Mouse (Mus musculus) CH12F3 (cell line): Measurements from ENCODE around the gene Rnf152.

Source experiments
- in situ Hi-C: fragments of 300-500 bp; cut with MboI; formaldehyde crosslinking; loops from 2 replicates; pipeline ENCODE4 v1.14.3; 2020; ENCODE audit warnings: low sequenced_read_pairs

Gene Rnf152

GRCm38 (mm10) chr1:105314010-105314800 lies 42.3 kb downstream of the Rnf152 start:
- in situ Hi-C loops = no loop called here

DNA sequence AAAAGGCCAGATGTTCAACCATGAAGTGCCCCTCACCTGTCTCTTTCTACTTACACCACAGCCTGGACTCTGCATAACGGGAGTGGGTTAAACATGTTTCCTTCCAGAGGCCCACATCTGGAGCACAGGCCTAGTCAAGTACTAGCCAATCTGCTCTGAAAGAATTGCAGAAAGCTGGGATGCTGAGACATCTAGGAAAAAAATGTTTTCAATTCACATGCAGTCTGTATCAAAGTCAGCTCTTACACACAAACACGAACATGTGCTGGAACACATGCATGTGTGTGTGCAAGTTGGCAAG lies 44.0 kb downstream of the Rnf152 start:
- in situ Hi-C loops = no loop called here

- in situ Hi-C loops = no loop called here
Observed at GRCm38 (mm10) chr1:105311899-105312600, 44.5 kb downstream of the Rnf152 start.

DNA sequence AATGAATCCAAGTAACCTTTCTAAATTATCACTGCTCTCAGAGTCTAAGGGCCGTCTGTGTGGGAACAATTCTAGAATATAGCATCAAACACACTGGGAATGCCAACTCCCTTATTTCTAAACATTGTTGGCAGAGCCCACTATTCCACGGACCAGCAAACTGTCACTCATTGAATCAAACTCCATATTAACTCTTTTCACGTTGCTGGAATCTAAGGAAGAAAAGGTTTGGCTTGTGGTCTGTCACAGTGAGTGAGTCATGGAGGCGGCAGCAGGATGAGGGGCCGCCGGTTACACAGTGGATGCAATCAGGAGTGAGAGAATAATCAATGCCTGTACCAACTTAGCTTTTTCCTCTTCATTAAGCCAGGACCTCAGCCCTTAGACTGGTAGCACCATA lies 54.3 kb downstream of the Rnf152 start:
- in situ Hi-C loops = no loop called here

- in situ Hi-C loops = no loop called here
Observed at GRCm38 (mm10) chr1:105301764-105302163, 54.7 kb downstream of the Rnf152 start.

DNA sequence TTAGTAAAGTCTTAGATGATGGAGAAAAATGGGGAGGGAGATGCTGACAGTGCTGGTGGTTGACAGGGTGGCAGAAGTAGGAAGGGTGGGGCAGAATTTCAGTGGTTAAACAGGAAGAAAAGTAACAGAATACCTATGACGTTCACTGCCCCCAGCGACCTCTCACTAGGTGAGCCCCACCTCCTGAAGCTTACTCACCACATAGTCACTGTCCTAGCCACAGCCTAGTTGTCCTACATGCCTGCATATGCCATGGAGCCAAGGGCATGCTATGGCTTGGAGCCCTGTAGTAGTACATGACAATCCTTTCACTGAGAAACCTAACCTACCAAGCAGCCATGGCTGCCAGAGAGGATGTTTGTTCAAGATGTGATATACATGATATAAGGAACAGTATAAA lies 64.7 kb downstream of the Rnf152 start:
- in situ Hi-C loops = no loop called here

DNA sequence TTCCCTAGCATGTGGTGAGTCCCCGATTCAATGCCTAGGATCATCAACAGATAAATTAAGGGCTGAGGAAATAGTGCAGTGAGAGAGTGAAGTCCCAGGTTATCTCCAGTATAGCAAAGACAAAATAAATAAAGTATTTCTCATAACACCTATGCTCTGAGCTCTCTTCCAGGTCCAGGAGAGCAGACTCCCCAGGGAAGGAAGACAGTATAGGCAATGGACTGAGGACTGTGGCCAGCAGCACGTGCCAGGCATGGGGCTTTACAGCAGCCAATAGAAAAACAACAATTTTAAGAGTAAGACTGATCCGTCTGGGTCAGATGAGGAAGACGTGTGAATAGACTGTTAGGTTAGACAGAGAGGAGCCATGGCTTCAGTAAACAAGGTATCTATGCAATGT lies 69.0 kb downstream of the Rnf152 start:
- in situ Hi-C loops = no loop called here

GRCm38 (mm10) chr1:105286906-105287305 lies 69.6 kb downstream of the Rnf152 start:
- in situ Hi-C loops = no loop called here

DNA sequence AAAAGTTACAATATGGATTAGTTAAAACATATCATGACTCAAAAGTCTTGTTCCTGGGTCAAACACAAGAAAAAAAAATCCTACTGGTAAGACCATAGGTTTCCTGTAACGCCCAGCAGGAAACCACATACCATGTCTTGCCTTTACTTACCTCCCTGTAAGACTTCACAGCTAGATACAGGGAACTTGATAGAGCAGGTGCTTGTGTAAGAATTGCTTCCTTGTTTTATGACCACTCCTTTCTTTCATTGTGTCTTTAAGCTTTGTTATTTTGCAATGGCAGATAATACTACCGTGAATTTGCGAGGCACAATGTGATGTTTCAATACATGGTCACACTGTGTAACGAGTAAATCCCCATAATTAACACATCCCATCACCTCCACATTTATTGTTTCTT lies 71.5 kb downstream of the Rnf152 start:
- in situ Hi-C loops = no loop called here

DNA sequence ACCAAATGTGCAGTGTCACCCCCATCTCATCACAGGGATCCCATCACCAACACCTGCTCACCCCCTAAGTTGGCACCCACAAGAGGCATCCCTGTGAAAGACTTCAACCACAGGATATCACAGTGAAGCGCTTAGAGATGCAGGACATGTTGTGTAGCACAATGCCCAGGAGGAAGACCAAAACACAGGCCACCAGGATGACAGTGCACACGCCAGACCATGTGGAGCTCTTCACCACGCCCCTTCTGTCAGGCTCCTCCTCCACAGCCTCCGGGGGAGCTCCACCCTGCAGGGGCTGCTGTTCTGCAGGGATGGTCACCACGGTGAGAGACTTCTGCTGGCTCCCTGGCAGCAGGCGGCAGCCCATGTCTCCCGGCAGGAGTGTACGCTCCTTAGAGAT lies 72.4 kb downstream of the Rnf152 start:
- in situ Hi-C loops = no loop called here

GRCm38 (mm10) chr1:105281277-105281676 lies 75.2 kb downstream of the Rnf152 start:
- in situ Hi-C loops = no loop called here

GRCm38 (mm10) chr1:105280160-105280559 lies 76.3 kb downstream of the Rnf152 start:
- in situ Hi-C loops = no loop called here

DNA sequence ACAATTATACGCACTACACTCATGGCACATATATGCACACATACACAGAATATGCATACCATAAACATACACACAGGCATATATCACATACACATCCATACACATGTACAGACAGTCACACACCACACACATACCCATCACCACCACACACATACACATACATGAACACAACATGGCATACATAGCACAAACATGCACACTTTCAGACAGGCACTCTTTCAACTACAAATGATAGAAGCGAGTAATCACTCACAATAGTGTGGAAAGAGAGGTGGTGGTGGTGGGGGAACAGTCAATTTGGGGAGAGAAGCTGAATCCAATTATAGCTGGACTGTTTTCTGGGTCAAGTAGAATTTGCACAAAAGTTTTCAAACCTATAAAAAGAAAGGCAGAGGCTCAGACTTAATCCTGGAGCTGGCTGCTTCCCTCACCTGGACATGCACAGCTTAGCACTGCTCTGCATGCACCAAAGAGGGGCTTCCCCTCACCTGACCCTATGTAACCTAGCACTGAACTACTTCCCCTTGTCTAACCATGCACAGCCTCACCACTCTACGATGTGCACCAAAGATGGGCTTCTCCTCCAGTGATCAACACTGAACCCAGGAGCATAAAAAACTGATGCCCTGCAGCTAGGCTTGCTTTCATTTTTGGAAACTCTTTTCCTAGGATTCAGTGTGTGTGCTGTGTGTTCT lies 81.9 kb downstream of the Rnf152 start:
- in situ Hi-C loops = no loop called here

DNA sequence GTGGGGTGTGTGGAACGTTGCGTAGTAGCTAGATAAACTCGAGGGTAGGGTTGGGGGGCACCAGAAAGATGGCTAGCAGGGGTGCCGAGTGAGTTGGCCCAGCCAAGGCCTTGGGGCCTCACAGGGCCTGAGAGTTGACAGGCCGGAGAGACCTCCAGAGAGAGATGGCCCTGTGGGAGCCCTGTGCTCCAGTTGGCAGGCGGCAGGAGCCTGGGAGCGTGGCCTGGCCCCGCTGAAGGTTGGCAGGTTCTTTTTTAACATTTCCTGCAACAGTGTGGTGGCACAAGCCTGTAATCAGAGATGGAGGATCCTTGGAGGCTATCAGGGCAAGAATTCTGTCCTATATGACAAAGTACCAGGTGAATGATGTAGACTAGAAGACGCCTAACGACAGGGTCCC lies 85.4 kb downstream of the Rnf152 start:
- in situ Hi-C loops = no loop called here

DNA sequence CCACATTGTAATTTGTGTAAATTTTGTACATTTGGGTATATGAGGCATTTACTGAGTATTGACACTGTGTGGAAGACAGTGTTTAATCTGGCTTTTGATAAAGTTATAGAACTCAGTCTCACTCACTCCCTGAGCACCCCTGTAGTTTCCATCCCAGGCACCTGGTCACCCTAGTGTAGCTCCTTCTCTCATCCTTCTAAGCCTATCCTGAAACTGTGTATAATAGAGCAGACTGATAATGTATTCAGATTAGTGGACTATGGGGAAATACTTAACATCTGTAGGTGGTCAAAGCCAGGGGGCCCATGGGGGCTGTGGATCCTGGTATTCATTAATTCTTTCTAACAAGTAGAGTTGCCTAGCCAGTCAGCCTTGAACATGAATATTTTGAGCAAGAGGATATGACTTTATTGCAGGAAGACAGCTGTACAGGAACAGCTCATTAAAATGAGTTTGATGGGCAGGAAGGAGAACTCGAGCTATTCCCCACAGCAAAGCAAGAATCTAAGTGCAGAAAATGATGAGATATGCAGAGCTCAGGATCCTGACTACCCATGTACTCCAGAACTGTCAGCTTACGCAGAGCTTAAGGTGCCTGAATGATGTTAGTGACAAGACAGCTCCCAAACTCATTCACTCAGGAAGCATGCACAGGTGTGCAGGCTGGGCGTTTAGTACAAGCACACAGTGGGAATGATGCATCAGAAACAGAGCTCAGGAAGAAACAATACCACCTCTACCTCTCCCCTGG lies 93.1 kb downstream of the Rnf152 start:
- in situ Hi-C loops = no loop called here

DNA sequence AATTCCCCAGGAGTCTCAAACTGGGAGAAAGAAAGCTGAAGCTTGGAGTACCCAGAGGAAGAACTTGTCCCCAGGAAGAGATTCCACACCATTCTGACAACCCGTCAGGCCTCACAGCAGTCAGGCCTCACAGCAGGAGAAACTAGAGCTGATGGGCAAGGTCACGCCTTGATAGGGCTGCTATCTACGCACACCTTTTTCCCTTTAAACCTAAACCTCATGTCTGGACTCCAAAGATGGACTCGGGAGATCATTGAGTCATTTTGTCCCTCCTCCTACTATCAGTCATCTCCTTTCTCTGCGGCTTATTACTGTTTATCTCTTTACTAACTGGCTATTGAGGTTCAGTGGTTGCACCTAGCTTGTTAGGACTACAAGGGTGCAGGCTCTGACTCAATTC lies 96.3 kb downstream of the Rnf152 start:
- in situ Hi-C loops = no loop called here

DNA sequence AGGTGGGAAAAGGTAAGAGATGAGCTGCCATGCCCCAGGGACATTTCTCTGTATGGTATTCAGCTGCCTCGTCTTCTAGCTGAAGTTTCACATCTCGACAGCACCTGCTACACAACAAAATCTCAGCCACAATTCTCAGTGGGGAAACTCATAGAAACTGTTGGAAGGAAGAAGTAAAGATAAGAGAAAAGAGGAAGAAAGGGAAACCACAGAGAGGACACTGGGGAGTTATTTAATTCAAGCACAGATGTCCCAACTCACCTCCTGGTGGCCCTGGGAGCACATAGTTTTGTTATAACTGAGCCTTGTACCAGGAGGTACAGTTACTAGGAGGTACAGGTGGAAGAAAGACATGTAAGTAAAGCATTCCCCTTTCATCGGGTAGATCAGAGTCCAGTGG lies 99.3 kb downstream of the Rnf152 start:
- in situ Hi-C loops = no loop called here

GRCm38 (mm10) chr1:105249190-105249589 lies 107.3 kb downstream of the Rnf152 start:
- in situ Hi-C loops = no loop called here

GRCm38 (mm10) chr1:105246651-105247050 lies 109.9 kb downstream of the Rnf152 start:
- in situ Hi-C loops = no loop called here

GRCm38 (mm10) chr1:105246075-105246574 lies 110.4 kb downstream of the Rnf152 start:
- in situ Hi-C loops = no loop called here
